Mouse (Mus musculus) cerebellum, adult 2 months (tissue): Measurements from ENCODE around the gene Madd.

Experiments
- CTCF ChIP-seq: fragments of 200-500 bp; IDR thresholded peaks from 2 replicates; pipeline ENCODE4 v1.5.1; 2011; ENCODE audit warnings: low read depth, mild to moderate bottlenecking, control low read depth, low read length, moderate library complexity, borderline replicate concordance; ENCODE audit not compliant: insufficient read depth
- POLR2A ChIP-seq: fragments of 200-500 bp; IDR thresholded peaks from 2 replicates; pipeline ENCODE4 v1.6.1; 2011; ENCODE audit warnings: low read length, control low read depth, borderline replicate concordance; ENCODE audit not compliant: insufficient read depth

GRCm38 (mm10) chr2:91125101-91125500 lies 58.5 kb downstream of the Madd start:
- TF ChIP-seq CTCF = no peak
- no peak for TF ChIP-seq POLR2A
